Mouse (Mus musculus) megakaryocyte, embryonic 14.5 days (primary cell): ENCODE measurements at regions not wholly inside any gene's neighbourhood (a gene's known extent, or its start where the extent isn't known, plus 50 kb on each side); places are given as distances from the start of the nearest gene placed in this dataset.

ENCODE experiments used
- FLI1 ChIP-seq: IDR thresholded peaks from 2 replicates; pipeline ENCODE4 v1.6.1; 2012; ENCODE audit warnings: low read length, inconsistent platforms, mixed read lengths
- GATA1 ChIP-seq: IDR thresholded peaks from 3 replicates; pipeline ENCODE4 v1.6.1; 2012; ENCODE audit warnings: mixed read lengths, low read length, inconsistent platforms, borderline replicate concordance

DNA sequence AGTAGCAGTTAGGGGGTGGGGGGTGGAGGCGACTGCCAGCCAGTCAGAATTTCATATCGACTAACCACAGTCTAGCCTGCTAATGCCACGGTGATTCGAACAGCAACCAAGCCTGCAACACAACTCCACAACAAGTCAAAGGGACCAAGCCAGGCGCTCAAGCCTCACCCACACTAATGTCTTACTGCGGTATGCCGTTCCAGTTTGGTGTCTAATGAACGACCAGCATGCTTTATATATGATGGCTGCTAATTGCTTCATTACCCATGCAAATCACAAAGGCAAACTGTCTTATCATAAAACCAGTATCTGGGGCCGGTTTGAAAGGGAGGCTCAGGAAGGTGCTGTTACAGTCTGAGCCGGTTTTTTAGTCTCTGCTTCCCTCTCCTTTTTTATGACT, 340.5 kb downstream of the Lmo4 start:
- TF ChIP-seq GATA1: no peak
- TF ChIP-seq FLI1: no peak
